Mouse (Mus musculus): Measurements from ENCODE around the gene Mafg. TPM values are rescaled to one million over a fixed set of nuclear protein-coding genes. Genes with fewer than 3 reads are reported as not detected.

The Mafg gene
- total and polyA plus RNA-seq, 3 experiments = 17.0 to 63.7 (median 29.3) TPM

- in situ Hi-C loops (cut with MboI; ENCODE audit: low pct_ligation_motif_present, low pct_unique_long_range_greater_than_20kb, low sequenced_read_pairs) = no loop called here
Observed at GRCm38 (mm10) chr11:120663714-120664113, 30.3 kb upstream of the Mafg start.

DNA sequence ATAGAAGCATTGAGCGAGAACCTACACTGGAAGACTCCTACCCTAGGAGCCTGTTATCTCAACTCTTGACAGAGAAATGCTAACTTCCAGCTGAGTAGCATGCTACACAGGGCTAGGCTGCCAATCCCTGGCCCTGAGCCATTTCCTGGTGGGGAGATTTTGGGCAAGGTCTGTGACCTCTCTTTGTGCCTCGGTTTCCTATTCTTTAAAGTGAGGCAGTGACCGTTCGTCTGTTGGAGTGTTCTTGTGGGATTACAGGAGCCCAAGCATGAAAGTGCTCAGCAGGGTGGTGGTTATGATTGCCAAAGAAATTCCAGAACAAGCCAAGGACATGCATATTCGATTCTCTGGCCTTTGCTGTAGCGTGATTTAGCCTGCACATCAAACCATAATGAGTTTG lies 29.4 kb upstream of the Mafg start:
- H3K4me2 ChIP-seq (ENCODE audit: insufficient read depth, low read depth, poor library complexity, severe bottlenecking) = no peak overlapping the region
- no peak overlapping the region for H3K4me3 ChIP-seq (replicated peaks in 1 of 3; ENCODE audit: low read depth in 2 of 3, low read length in 2 of 3, poor library complexity in 1 of 3)
- H3K27me3 ChIP-seq (replicated peaks) = peaks cover 59% of the 10 kb centered on the region
- no peak for DNase-seq (ENCODE audit: extremely low read depth)
- H3K36me3 ChIP-seq (replicated peaks in 1 of 2; ENCODE audit: control insufficient read depth in 1 of 2, insufficient read depth in 1 of 2, low read length in 1 of 2) = no peaks in the 10 kb centered on the region
- no peak overlapping the region for H3K27ac ChIP-seq (ENCODE audit: insufficient read depth, low read depth)
- H3K4me1 ChIP-seq (ENCODE audit: control insufficient read depth in 1 of 2, insufficient read depth in 2 of 2) = peaks cover 0 to 10% of the 10 kb centered on the region in 2 experiments; a peak in 2 of 4 replicates
- no peak for TF ChIP-seq BHLHE40 (IDR thresholded peaks at IDR 0.05; ENCODE audit: low read depth, low read length)
- no peak for TF ChIP-seq MXI1 (IDR thresholded peaks at IDR 0.05; ENCODE audit: low read depth, low read length)
- no peak for TF ChIP-seq ZMIZ1 (IDR thresholded peaks at IDR 0.05; ENCODE audit: low read depth, low read length)
- no peak for TF ChIP-seq KAT2A (IDR thresholded peaks at IDR 0.05; ENCODE audit: insufficient replicate concordance, low read length)
- TF ChIP-seq E2F4 (IDR thresholded peaks at IDR 0.05; ENCODE audit: insufficient replicate concordance, low read depth, low read length) = no peak
- no peak for TF ChIP-seq CHD1 (IDR thresholded peaks at IDR 0.05; ENCODE audit: low read depth, low read length)
- no peak for TF ChIP-seq TBP (conservative IDR thresholded peaks at IDR 0.05; ENCODE audit: low read depth, low read length)
- TF ChIP-seq POLR2A (IDR thresholded peaks at IDR 0.05; ENCODE audit: low read depth, low read length) = no peak
- TF ChIP-seq SMC3 (IDR thresholded peaks at IDR 0.05; ENCODE audit: low read depth, low read length) = no peak
- TF ChIP-seq HCFC1 (IDR thresholded peaks at IDR 0.05; ENCODE audit: low read depth, low read length) = no peak
- TF ChIP-seq CTCF (conservative IDR thresholded peaks at IDR 0.05 in 1 of 2, IDR thresholded peaks at IDR 0.05 in 1 of 2; ENCODE audit: low read depth in 2 of 2, low read length in 2 of 2) = no peak
- TF ChIP-seq RCOR1 (conservative IDR thresholded peaks at IDR 0.05; ENCODE audit: low read depth, low read length) = no peak
- in situ Hi-C loops (cut with MboI; ENCODE audit: low pct_ligation_motif_present, low pct_unique_long_range_greater_than_20kb, low sequenced_read_pairs) (no loop called here), dilution Hi-C loops (cut with MboI; ENCODE audit: extremely low pct_ligation_motif_present, extremely low pct_unique_long_range_greater_than_20kb, low sequenced_read_pairs) (no loop called here)
- H3K9me3 ChIP-seq (replicated peaks; ENCODE audit: low read length) = peaks cover 7% of the 10 kb centered on the region
- H3K79me2 ChIP-seq (replicated peaks; ENCODE audit: control insufficient read depth, extremely low read depth, insufficient read depth, poor library complexity, severe bottlenecking) = no peaks in the 10 kb centered on the region
- H3K9ac ChIP-seq (ENCODE audit: insufficient read depth, low read depth) = no peak overlapping the region

More at GRCm38 (mm10) chr11:120663714-120664113, 30.3 kb upstream of the Mafg start:
- Histone ChIP-seq H3K27ac (ENCODE audit: insufficient read depth, low read depth) (no peak overlapping the region), H3K27me3 (replicated peaks) (peaks cover 50% of the 10 kb centered on the region), H3K9ac (ENCODE audit: insufficient read depth, low read depth) (no peak overlapping the region), H3K36me3 (replicated peaks in 1 of 2; ENCODE audit: control insufficient read depth in 1 of 2, insufficient read depth in 1 of 2, low read length in 1 of 2) (no peaks in the 10 kb centered on the region), H3K4me2 (ENCODE audit: insufficient read depth, low read depth, poor library complexity, severe bottlenecking) (no peak overlapping the region), H3K9me3 (replicated peaks; ENCODE audit: low read length) (peaks cover 7% of the 10 kb centered on the region), H3K79me2 (replicated peaks; ENCODE audit: control insufficient read depth, extremely low read depth, insufficient read depth, poor library complexity, severe bottlenecking) (no peaks in the 10 kb centered on the region), H3K4me3 (replicated peaks in 1 of 3; ENCODE audit: low read depth in 2 of 3, low read length in 2 of 3, poor library complexity in 1 of 3) (no peak overlapping the region), H3K4me1 (ENCODE audit: control insufficient read depth in 1 of 2, insufficient read depth in 2 of 2) (peaks cover 0 to 8% of the 10 kb centered on the region in 2 experiments; a peak in 2 of 4 replicates)
- TF ChIP-seq POLR2AphosphoS2 (IDR thresholded peaks at IDR 0.05; ENCODE audit: low read depth, low read length) (no peak), USF1 (IDR thresholded peaks at IDR 0.05; ENCODE audit: low read depth, low read length) (no peak), MAZ (IDR thresholded peaks at IDR 0.05; ENCODE audit: low read depth, low read length) (no peak), MEF2A (IDR thresholded peaks at IDR 0.05; ENCODE audit: borderline replicate concordance, low read depth, low read length) (no peak), RAD21 (IDR thresholded peaks at IDR 0.05; ENCODE audit: low read depth, low read length) (no peak), HCFC1 (IDR thresholded peaks at IDR 0.05; ENCODE audit: low read depth, low read length) (no peak), ZC3H11A (IDR thresholded peaks at IDR 0.05; ENCODE audit: low read depth, low read length) (no peak), CTCF (conservative IDR thresholded peaks at IDR 0.05 in 1 of 2, IDR thresholded peaks at IDR 0.05 in 1 of 2; ENCODE audit: low read depth in 2 of 2, low read length in 2 of 2) (no peak), RCOR1 (conservative IDR thresholded peaks at IDR 0.05; ENCODE audit: low read depth, low read length) (no peak), NELFE (IDR thresholded peaks at IDR 0.05; ENCODE audit: low read depth, low read length) (no peak), GABPA (IDR thresholded peaks at IDR 0.05; ENCODE audit: insufficient replicate concordance, low read depth, low read length) (no peak)
- no peak for DNase-seq (ENCODE audit: extremely low read depth)
- dilution Hi-C loops (cut with MboI; ENCODE audit: extremely low pct_ligation_motif_present, extremely low pct_unique_long_range_greater_than_20kb, low sequenced_read_pairs) = no loop called here

Data from CH12.LX (cell line).